Mouse (Mus musculus) lung, postnatal 0 days (tissue): Measurements from ENCODE around the gene Rora.

ENCODE experiments used
- CTCF ChIP-seq: IDR thresholded peaks from 2 replicates; pipeline ENCODE4 v1.5.1; 2016; ENCODE audit warnings: antibody characterized with exemption, mild to moderate bottlenecking
- EP300 ChIP-seq: IDR thresholded peaks from 2 replicates; pipeline ENCODE4 v1.6.1; 2016; ENCODE audit warnings: antibody characterized with exemption, mild to moderate bottlenecking, control low read depth

DNA sequence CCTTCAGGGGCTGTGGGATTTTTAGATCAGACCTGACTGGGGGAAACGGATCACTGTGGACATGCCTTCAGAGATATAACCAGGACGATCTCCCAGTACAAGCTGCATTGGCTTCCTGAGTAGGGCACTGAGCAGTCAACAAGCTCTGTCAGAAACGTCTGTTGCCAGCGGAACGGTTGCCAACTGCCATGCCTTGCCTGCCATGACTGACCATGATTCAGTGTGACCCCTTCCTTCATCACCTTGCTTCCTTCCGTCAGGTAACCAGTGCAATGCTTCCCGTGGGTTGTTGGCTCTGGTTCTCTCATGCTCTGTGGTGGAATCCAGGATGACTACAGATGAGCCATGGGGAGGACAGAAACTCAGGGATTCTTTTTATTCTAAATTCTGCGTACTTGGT is 16.3 kb upstream of the Rora start:
- TF ChIP-seq EP300 (no peak), CTCF (no peak)
